Mouse (Mus musculus) erythroblast, embryonic 14.5 days (primary cell): ENCODE data around the gene Rab34.

Experiments
- GATA1 ChIP-seq: IDR thresholded peaks from 2 replicates; pipeline ENCODE4 v1.6.1; 2012; ENCODE audit warnings: low read length, inconsistent platforms, mixed read lengths
- TAL1 ChIP-seq: IDR thresholded peaks from 3 replicates; pipeline ENCODE4 v1.6.1; 2012; ENCODE audit warnings: low read length, inconsistent platforms, mixed read lengths

- no peak for TF ChIP-seq TAL1
- TF ChIP-seq GATA1 = no peak
Measured at GRCm38 (mm10) chr11:78178859-78179437, 9.3 kb upstream of the Rab34 start.
